Mouse (Mus musculus): ENCODE data around the gene Ihh. TPM values are rescaled to one million over a fixed set of nuclear protein-coding genes. Genes with fewer than 3 reads are reported as not detected.

Ihh gene
- polyA plus RNA-seq, 1 experiment from 2014 or later: 30.9 TPM

DNA sequence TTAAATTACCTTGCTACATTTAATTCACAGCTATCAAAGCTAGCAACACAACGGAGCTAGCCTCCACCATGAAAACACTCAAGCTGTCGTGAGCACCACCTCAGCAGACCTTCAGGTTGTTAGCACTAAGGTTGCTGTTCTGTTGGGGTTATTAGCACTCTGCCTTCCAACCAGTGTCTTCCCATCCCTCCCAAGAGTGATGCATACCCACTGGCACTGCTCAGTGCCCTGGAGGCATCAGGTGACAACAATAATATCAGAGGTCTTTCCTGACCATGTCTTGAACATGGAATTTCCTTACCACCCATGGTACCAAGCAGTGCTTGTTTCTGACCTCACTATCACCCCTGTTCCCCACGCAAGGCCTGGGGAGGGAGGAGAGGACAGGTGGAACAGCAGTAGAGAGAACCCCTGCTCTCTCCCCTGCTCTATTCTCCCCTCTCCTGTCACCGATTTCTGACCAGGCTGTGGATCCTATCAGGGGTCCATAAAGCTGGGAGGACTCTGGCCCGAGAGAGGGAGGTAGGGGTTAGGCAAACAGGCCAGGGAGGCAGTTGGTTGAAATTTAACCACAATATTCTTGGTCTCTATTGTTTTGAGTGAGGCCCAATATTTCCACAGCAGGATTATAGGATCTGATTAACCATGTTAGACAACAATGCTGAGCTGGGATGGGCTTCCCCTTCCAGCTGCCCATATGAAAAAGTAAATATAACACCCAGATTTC is 10.8 kb upstream of the Ihh start:
- ATAC-seq: peak; percentile 79
- 50% methylated on average over 5 of the region's 5 CpGs for WGBS
- peak overlapping the region; percentile 43 for H3K4me2 ChIP-seq (replicated peaks)
- H3K9ac ChIP-seq: no peak overlapping the region
- H3K4me1 ChIP-seq (replicated peaks): peaks cover 11% of the 10 kb centered on the region
- H3K27ac ChIP-seq: peak overlapping the region; percentile 89
- no peaks in the 10 kb centered on the region for H3K9me3 ChIP-seq
- H3K4me3 ChIP-seq (replicated peaks): peak overlapping the region; percentile 13
- no peaks in the 10 kb centered on the region for H3K36me3 ChIP-seq
- H3K27me3 ChIP-seq (replicated peaks): no peaks in the 10 kb centered on the region; the same call in 1 of the 2 replicates

DNA sequence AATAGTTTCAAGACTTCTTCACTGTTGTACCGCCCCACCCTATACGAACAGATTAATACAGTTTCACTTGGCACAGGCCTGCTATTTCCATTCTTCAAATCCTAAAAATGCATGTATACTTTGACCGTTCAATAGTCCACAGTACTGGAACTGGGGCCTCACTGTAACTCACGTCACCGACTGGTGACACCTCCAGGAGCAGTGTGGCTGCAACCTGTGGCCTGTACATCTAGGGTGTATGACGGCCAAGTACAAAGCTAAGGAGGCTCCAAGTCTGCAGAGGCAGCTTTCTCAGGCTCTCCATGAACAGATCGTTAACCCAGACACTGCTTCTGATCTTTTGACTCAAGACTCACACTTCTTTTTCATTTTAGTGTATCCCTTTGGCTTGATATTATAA is 10.2 kb upstream of the Ihh start:
- no peak overlapping the region for H3K4me3 ChIP-seq (replicated peaks)
- no peaks in the 10 kb centered on the region; the same call in 1 of the 2 replicates for H3K27me3 ChIP-seq (replicated peaks)
- WGBS: 60% methylated on average over 7 of the region's 7 CpGs
- no peaks in the 10 kb centered on the region for H3K36me3 ChIP-seq
- no peak overlapping the region for H3K9ac ChIP-seq
- peaks cover 11% of the 10 kb centered on the region for H3K4me1 ChIP-seq (replicated peaks)
- peak overlapping the region; percentile 89 for H3K27ac ChIP-seq
- no peaks in the 10 kb centered on the region for H3K9me3 ChIP-seq
- ATAC-seq: peak; percentile 86
- H3K4me2 ChIP-seq (replicated peaks): peak overlapping the region; percentile 43; the same call in 1 of the 2 replicates

DNA sequence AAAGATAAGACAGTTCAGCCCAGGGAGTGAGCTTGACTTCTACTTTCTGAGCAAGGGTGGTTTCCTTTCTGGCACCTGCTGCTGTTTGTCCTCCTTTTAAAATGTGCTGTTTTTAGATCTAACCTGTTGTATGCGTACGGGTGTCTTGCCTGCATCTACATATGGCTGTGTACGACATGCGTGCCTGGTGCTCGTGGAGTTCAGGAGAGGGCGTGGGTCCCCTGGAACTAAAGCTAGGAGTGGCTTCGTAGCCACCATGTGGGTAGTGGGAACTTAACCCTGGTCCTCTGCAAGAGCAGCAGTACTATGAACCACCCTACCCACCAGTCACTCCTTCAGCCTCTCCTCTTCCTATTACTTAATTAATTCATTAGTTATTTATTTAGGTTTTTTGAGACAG is 8.6 kb upstream of the Ihh start:
- Histone ChIP-seq H3K4me3 (replicated peaks) (no peak overlapping the region), H3K36me3 (no peaks in the 10 kb centered on the region), H3K9ac (no peak overlapping the region), H3K4me2 (replicated peaks) (0 out of 2 replicates have a peak overlapping the region, but pooled peaks have one; percentile 22), H3K9me3 (no peaks in the 10 kb centered on the region), H3K27ac (peak overlapping the region; percentile 49; the same call in 1 of the 2 replicates), H3K27me3 (replicated peaks) (no peaks in the 10 kb centered on the region; the same call in 1 of the 2 replicates), H3K4me1 (replicated peaks) (peaks cover 8% of the 10 kb centered on the region)
- WGBS: 72% methylated on average over 7 of the region's 7 CpGs
- ATAC-seq: no peak

DNA sequence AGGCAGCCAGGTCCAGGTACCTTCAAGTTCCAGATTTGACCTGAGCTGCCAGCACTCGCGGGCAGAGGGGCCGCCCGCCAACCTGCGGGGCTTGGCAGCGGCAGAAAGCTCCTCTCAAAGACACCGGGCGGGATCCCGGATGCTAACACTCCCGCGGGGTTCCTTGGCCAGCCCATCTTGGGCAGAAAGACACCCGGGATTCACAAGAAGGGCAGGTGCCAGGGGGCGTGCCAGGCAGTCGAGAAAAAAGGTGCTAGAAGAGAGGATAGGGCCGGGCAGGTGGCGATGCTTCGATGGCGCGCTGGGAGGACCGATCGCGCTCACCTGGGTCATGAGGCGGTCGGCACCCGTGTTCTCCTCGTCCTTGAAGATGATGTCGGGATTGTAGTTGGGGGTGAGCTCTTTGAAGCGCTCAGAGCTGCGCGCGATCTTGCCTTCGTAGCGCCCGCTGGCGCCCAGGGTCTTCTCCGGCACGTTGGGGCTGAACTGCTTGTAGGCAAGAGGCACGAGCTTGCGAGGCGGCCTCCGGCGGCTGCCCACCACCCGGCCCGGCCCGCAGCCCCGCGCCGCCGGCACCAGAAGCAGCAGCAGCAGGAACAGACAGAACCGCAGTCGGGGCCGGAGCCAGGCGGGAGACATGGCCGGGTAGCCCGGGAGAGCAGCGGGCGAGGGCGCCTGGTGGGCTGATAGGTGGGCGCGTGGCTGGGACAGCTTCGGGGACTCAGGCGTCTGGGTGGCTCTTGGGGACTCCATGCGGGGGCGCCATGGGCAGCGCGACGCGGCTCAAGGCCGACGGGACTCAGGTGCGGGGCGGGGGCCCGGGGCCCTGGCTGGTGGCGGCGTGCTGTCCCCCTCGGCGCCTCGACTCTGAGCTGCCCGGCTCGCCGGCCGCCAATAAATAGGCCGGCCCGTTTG is 639 bp downstream of the Ihh start:
- Histone ChIP-seq H3K4me2 (replicated peaks) (peak overlapping the region; percentile 74), H3K27ac (peak overlapping the region; percentile 83), H3K4me3 (replicated peaks) (peak overlapping the region; percentile 54), H3K36me3 (0 out of 2 replicates have a peak, but pooled peaks cover under 1% of the 10 kb centered on the region), H3K27me3 (replicated peaks) (peaks cover 71% of the 10 kb centered on the region), H3K4me1 (replicated peaks) (peaks cover 24% of the 10 kb centered on the region), H3K9ac (peak overlapping the region; percentile 66), H3K9me3 (no peaks in the 10 kb centered on the region)
- WGBS: 1% methylated on average over 84 of the region's 84 CpGs
- peak; percentile 32 for ATAC-seq

DNA sequence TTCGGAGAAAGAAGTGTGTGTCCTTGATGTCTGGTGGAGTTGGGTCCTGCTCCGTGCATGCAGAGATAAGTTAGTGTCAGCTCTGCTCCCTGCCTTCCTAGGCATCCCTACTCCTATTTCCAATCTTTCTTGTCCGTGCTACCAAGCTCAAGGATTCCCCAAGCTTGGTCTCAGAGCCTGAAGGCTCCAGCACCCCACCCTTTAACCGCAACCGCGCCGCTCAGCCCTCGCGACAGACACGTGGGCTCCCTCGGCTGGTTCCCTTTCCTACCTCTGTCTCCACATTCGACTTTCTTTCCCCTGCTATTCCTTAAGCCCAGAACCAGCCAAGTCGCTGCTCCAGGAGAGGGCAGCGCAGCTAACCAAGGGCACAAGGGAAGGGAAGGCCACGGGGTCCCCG is 1.4 kb downstream of the Ihh start:
- no peaks in the 10 kb centered on the region for H3K9me3 ChIP-seq
- H3K27ac ChIP-seq: peak overlapping the region; percentile 83
- ATAC-seq: no peak
- peak overlapping the region; percentile 74 for H3K4me2 ChIP-seq (replicated peaks)
- 1% methylated on average over 16 of the region's 16 CpGs for whole genome bisulfite sequencing
- peak overlapping the region; percentile 66 for H3K9ac ChIP-seq
- H3K4me3 ChIP-seq (replicated peaks): peak overlapping the region; percentile 54
- 0 out of 2 replicates have a peak, but pooled peaks cover 3% of the 10 kb centered on the region for H3K36me3 ChIP-seq
- H3K4me1 ChIP-seq (replicated peaks): peaks cover 24% of the 10 kb centered on the region
- peaks cover 71% of the 10 kb centered on the region for H3K27me3 ChIP-seq (replicated peaks)

DNA sequence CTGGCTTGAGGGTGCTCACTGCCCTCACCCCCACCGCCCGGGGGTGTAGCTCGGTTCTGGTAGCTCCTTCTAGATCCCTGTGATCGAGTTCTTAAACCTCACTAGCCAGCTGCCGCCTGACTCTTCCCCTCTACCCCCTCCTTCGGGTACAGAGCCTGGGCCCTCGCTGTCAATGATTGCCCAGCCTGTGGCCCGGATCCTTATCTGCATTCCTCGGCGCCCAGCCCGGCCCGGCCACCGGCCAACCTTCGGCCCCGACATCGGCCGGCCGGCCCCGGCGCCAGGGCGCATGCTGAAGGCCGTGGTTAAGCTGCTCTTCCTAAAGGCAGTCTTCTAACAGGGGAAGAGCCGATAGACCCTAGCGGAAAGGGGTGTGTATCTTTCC is 1.8 kb downstream of the Ihh start:
- 2% methylated on average over 24 of the region's 24 CpGs for WGBS
- peak overlapping the region; percentile 83 for H3K27ac ChIP-seq

DNA sequence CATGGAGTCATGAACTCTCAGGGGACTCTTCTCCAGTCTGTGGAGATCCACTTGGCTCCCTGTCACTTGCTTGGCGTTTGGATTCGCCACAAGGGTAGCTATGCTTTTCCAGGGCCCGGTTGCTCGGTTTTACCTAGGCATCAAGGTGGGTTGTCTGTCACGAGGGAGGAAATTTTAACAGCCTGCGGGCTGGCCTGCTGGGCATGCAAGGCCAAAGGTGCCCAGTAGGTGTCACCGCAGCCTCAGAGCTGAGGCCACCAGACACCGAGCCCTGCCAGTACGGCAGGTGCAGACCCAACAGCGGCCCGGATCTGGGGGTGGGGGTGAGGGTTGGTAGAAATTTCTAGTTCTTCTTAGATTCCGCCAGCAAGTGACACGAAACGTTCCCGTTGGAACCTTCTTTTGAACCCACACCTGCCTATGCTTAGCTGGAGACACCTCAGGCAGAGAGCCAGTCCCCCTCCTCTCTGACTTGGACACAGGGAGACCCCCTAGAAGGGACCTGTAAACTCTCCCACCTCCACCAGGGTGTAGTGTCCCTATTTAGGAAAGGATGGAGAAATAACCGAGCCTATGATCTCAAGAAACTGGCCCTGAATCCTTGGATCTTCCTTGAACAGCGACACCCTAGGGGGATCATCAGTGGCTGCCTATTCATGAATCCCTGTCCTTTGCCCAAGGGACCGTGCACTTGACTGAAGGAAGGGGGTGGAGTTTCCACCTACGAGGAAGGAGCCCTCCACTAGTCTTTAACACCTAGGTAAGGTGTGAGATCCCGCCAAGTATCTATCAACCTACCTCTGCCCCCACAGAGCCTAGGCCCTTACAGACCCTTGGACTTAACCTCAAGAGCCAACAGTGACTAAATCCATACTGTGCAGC is 2.4 kb downstream of the Ihh start:
- Histone ChIP-seq H3K4me3 (replicated peaks) (peak overlapping the region; percentile 54), H3K9ac (peak overlapping the region; percentile 66), H3K4me2 (replicated peaks) (peak overlapping the region; percentile 74), H3K9me3 (no peaks in the 10 kb centered on the region), H3K27ac (peak overlapping the region; percentile 83), H3K4me1 (replicated peaks) (peaks cover 24% of the 10 kb centered on the region), H3K36me3 (0 out of 2 replicates have a peak, but pooled peaks cover 3% of the 10 kb centered on the region), H3K27me3 (replicated peaks) (peaks cover 71% of the 10 kb centered on the region)
- ATAC-seq: peak; percentile 65
- 2% methylated on average over 20 of the region's 20 CpGs for whole genome bisulfite sequencing

More for the DNA sequence above, 1.8 kb downstream of the Ihh start:
- peaks cover 71% of the 10 kb centered on the region for H3K27me3 ChIP-seq (replicated peaks)
- peak overlapping the region; percentile 54 for H3K4me3 ChIP-seq (replicated peaks)
- 0 out of 2 replicates have a peak, but pooled peaks cover 3% of the 10 kb centered on the region for H3K36me3 ChIP-seq
- ATAC-seq: peak; percentile 52
- peak overlapping the region; percentile 74 for H3K4me2 ChIP-seq (replicated peaks)
- H3K9me3 ChIP-seq: no peaks in the 10 kb centered on the region
- peak overlapping the region; percentile 66 for H3K9ac ChIP-seq
- H3K4me1 ChIP-seq (replicated peaks): peaks cover 24% of the 10 kb centered on the region

DNA sequence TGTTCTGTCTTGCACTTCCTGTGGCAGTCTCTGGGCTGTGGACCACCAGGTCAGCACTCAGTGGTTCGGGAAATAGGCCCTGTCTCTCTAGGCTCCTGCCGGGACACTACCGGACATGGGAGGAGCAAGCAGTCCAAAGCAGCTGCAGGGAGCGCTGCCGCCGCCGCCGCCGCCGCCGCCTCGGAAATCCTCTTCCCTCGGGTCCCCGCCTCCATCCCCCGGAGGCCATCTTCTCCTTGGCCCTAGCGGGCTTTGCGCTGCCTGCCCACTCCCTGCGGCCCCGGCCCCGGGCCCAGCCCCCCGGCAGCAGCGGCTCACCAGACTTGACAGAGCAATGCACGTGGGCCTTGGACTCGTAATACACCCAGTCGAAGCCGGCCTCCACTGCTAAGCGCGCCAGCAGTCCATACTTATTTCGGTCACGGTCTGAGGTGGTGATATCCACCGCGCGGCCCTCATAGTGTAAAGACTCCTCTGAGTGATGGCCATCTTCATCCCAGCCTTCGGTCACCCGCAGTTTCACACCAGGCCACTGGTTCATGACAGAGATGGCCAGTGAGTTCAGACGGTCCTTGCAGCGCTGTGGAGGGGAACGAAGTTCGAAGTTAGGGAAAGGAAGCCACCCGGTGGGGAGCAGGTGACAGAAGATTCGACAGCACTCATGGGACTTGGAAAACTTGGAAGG is 3.3 kb downstream of the Ihh start:
- no peak for ATAC-seq
- Histone ChIP-seq H3K36me3 (0 out of 2 replicates have a peak, but pooled peaks cover 3% of the 10 kb centered on the region), H3K4me1 (replicated peaks) (peaks cover 24% of the 10 kb centered on the region), H3K4me3 (replicated peaks) (peak overlapping the region; percentile 54), H3K9me3 (no peaks in the 10 kb centered on the region), H3K27ac (no peak overlapping the region), H3K4me2 (replicated peaks) (peak overlapping the region; percentile 74), H3K27me3 (replicated peaks) (peaks cover 65% of the 10 kb centered on the region), H3K9ac (peak overlapping the region; percentile 66)
- 2% methylated on average over 41 of the region's 41 CpGs for WGBS

DNA sequence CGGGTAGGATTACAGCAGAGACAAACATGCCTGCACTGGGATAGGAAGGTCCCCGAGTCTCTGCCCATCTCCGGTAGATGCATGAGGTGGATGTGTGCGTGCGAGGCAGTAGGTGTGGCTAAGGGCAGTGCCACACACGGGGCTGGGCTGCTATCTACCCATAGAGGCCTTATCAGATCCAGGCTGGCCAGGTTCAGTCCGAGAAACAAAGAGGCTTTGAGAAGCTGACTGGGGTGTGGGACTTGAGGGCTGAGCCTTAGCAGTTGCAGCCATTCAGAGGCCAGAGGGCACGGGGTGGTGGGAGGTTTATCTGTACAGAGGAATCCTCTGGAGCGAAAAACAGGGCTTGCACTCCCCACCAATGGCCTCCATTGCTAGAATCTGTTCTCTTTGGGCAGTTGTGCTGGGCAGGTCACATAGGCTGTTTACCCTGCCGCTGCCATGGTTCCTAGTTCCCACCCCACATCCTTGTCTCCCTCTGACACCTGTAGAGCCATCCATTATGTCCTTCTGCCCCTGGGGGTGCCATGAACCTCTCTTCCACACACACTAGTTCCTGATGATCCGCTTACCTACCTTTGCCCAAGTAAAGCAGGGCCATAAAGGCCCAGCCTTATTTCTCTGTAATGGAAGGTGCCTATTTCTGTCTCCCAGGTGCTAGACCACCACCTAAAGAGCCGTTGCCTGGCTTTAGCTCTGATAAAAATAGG is 9.7 kb downstream of the Ihh start:
- ATAC-seq: peak; percentile 92
- 30% methylated on average over 12 of the region's 12 CpGs for WGBS

DNA sequence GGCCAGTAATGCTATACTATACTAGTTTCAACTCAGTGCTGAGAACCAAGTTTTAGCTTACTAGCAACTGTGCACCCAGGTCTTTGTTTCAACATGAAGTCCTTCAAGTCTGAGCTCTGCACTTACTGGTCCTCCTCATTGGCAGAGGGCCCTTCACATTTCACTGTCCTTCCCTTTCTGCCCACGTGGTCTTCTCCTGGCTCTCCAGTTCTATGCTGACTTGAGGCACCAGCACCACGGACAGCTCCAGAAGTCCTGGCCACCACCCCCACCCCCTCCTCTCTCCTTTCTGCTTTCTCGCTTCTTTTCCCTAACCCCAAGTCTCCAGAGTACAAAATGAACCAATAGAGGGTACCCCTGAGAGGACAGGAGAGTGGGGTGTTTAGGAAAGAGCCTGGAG is 11.7 kb downstream of the Ihh start:
- Histone ChIP-seq H3K4me1 (replicated peaks) (peaks cover 8% of the 10 kb centered on the region), H3K36me3 (no peaks in the 10 kb centered on the region), H3K4me3 (replicated peaks) (no peak overlapping the region), H3K9me3 (no peaks in the 10 kb centered on the region), H3K4me2 (replicated peaks) (no peak overlapping the region), H3K27ac (no peak overlapping the region), H3K9ac (no peak overlapping the region), H3K27me3 (replicated peaks) (no peaks in the 10 kb centered on the region; the same call in 1 of the 2 replicates)
- ATAC-seq: no peak
- 8% methylated on average over 3 of the region's 3 CpGs for WGBS

More for the DNA sequence above, 9.7 kb downstream of the Ihh start:
- Histone ChIP-seq H3K27me3 (replicated peaks) (peaks cover 4% of the 10 kb centered on the region), H3K4me2 (replicated peaks) (peak overlapping the region; percentile 22; the same call in 1 of the 2 replicates), H3K36me3 (0 out of 2 replicates have a peak, but pooled peaks cover 3% of the 10 kb centered on the region), H3K9me3 (no peaks in the 10 kb centered on the region), H3K4me1 (replicated peaks) (peaks cover 8% of the 10 kb centered on the region), H3K9ac (no peak overlapping the region), H3K4me3 (replicated peaks) (no peak overlapping the region), H3K27ac (peak overlapping the region; percentile 77)
